Mouse (Mus musculus): ENCODE results near the gene Ifna7.
"Not testable (repeated sequence)": the region's sequence is repeated elsewhere in the genome, so short reads cannot be mapped to it uniquely, and the experiment has no call there.

GRCm38 (mm10) chr4:88788402-88788801, 27.6 kb upstream of the Ifna7 start, which contains the start of gene Gm13277:
- 0 out of 2 replicates have a peak, but pooled peaks have one; percentile 27 for TF ChIP-seq CTCF (conservative IDR thresholded peaks at IDR 0.05; ENCODE audit: insufficient read depth, insufficient read length, low read depth, low read length)
- TF ChIP-seq POLR2A (IDR thresholded peaks at IDR 0.05; ENCODE audit: low read depth, low read length) = not testable (repeated sequence)

All from kidney, adult 2 months (tissue).